Mouse (Mus musculus): ENCODE results near the gene Ppargc1a.

- no peak for TF ChIP-seq CTCF (IDR thresholded peaks at IDR 0.05; ENCODE audit: low read depth, low read length)
- no peak for TF ChIP-seq POLR2A (IDR thresholded peaks at IDR 0.05; ENCODE audit: borderline replicate concordance, low read depth, low read length)
Observed at GRCm38 (mm10) chr5:51479859-51480258, 87.7 kb downstream of the Ppargc1a start.

All from bone marrow macrophage, adult 2 months (primary cell).